Mouse (Mus musculus): ENCODE data around the gene Aes. TPM values are rescaled to one million over a fixed set of nuclear protein-coding genes. Genes with fewer than 3 reads are reported as not detected.

Gene Aes
- polyA plus RNA-seq, 1 experiment: 148 TPM

DNA sequence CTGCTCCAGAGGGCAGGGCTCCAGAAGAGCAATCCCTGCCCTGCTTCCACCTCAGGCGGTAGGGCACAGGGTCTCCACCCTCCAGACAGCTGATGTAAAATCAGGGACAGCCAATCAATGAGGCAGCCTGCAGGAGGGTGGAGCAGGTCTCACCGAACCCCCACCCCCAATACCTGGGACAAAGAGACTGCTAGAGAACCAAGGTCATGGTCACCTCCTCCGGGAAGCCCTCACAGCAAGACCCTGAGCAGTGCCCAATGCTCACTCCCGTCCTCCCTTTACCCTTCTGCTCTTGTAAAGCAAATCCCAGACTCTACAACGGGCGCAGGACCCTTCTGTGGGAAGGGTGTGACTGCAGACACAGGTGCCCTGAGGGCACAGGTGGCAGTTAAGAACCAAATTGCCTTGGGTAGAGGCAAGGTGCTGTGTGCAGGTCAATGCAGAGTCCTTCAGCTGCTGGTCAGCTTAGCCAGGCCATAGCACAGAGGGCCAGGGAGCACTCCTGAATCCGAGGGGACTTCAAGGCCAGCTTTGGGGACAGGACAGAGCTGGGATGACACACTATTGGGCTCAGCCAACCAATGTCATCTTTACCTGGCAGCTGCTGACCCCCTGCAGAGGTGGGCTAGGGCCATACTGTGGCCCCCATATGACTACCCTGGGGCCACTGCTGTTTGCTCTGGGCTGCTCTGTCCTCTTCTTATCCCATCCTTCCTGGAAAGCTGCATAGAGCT lies 16.4 kb upstream of the Aes start:
- peaks cover 6% of the 10 kb centered on the region for H3K4me1 ChIP-seq (ENCODE audit: control insufficient read depth, insufficient read depth, low read length)
- no peak overlapping the region for H3K27ac ChIP-seq (ENCODE audit: insufficient read depth, low read length)
- H3K4me3 ChIP-seq (ENCODE audit: low read depth, low read length): peak overlapping the region; percentile 21
- H3K36me3 ChIP-seq (ENCODE audit: control insufficient read depth, insufficient read depth, low read length, poor library complexity, severe bottlenecking): no peaks in the 10 kb centered on the region
- no peaks in the 10 kb centered on the region for H3K27me3 ChIP-seq (ENCODE audit: control insufficient read depth, insufficient read depth, low read length, poor library complexity, severe bottlenecking)
- no peak for TF ChIP-seq POLR2A (IDR thresholded peaks at IDR 0.05; ENCODE audit: insufficient read depth, low read length)
- TF ChIP-seq CTCF (IDR thresholded peaks at IDR 0.05; ENCODE audit: low read depth, low read length): no peak
- no peak; the same call in 1 of the 2 replicates for TF ChIP-seq EP300 (IDR thresholded peaks at IDR 0.05; ENCODE audit: insufficient read depth, low read depth, low read length)
- H3K9me3 ChIP-seq (replicated peaks; ENCODE audit: control insufficient read depth, insufficient read depth, low read length, poor library complexity, severe bottlenecking): no peaks in the 10 kb centered on the region
- no peak overlapping the region for H3K9ac ChIP-seq (ENCODE audit: low read depth, poor library complexity, severe bottlenecking)

DNA sequence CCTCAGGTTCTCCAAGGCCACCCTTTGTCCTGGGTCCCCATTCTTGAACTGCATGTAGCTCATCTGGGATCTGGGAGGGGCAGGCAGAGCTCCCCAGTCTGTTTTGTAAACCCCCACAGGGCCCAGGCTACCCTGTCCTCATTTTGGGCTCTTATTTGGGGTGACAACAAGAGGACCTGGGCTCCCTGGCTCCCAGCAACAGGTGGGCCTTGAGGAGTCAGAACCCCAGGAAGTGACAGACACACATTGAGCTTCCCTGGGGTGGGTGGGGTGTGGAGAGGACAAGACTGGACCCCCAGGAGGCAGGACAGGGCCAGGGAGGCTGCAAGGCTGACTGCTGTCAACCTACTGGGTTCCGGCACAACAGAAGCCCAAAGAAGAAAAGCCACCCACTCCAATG lies 15.7 kb upstream of the Aes start:
- H3K4me3 ChIP-seq (ENCODE audit: low read depth, low read length): 0 out of 2 replicates have a peak overlapping the region, but pooled peaks have one; percentile 6
- H3K4me1 ChIP-seq (ENCODE audit: control insufficient read depth, insufficient read depth, low read length): peaks cover 6% of the 10 kb centered on the region
- H3K27me3 ChIP-seq (ENCODE audit: control insufficient read depth, insufficient read depth, low read length, poor library complexity, severe bottlenecking): no peaks in the 10 kb centered on the region
- TF ChIP-seq CTCF (IDR thresholded peaks at IDR 0.05; ENCODE audit: low read depth, low read length) (no peak), EP300 (IDR thresholded peaks at IDR 0.05; ENCODE audit: insufficient read depth, low read depth, low read length) (no peak), POLR2A (IDR thresholded peaks at IDR 0.05; ENCODE audit: insufficient read depth, low read length) (no peak)
- no peaks in the 10 kb centered on the region for H3K36me3 ChIP-seq (ENCODE audit: control insufficient read depth, insufficient read depth, low read length, poor library complexity, severe bottlenecking)
- no peaks in the 10 kb centered on the region for H3K9me3 ChIP-seq (replicated peaks; ENCODE audit: control insufficient read depth, insufficient read depth, low read length, poor library complexity, severe bottlenecking)
- peak overlapping the region; percentile 83 for H3K9ac ChIP-seq (ENCODE audit: low read depth, poor library complexity, severe bottlenecking)
- no peak overlapping the region for H3K27ac ChIP-seq (ENCODE audit: insufficient read depth, low read length)

DNA sequence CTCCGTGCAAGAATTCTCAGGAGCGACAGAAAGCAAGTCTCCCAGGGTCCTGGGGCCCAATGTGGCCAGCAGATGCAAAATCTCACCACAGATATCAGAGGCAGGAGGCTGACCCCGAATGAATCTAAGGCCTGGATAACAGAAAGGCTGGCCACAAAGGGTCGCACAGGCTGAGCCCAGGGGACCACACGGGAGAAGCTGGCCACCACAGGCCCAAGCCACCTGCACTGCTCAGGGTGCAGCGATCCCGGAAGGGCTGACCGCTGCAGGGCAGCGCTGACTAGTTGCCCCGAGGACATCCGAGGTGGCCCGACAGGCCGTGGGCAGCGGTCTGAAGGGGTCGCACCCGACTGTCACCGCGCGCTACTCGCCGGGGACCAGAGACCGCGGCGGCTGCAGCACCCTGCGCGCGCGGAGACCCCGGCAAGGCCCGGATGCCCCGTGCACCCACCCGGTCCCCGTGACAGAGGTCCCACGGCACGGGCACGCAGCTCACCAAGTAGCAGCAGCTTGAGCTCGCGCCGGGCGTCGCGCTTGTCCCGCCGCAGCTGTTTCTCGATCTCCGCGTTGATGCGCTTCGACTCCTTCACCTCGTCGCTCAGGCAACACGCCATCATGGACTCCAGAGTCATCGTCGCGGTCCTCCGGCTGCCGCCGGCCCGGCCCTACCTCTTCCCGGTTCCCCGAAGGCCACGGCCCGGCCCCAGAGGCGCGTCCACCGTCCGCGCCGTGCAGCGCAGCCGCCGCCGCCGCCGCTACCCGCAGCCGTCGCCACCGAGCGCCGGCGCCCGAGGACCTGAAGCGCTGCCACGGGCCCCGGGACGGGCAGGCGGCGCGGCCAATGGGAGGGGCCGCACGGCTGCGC lies 14.8 kb upstream of the Aes start:
- no peaks in the 10 kb centered on the region for H3K9me3 ChIP-seq (replicated peaks; ENCODE audit: control insufficient read depth, insufficient read depth, low read length, poor library complexity, severe bottlenecking)
- H3K36me3 ChIP-seq (ENCODE audit: control insufficient read depth, insufficient read depth, low read length, poor library complexity, severe bottlenecking): no peaks in the 10 kb centered on the region
- H3K9ac ChIP-seq (ENCODE audit: low read depth, poor library complexity, severe bottlenecking): peak overlapping the region; percentile 83
- no peak overlapping the region for H3K27ac ChIP-seq (ENCODE audit: insufficient read depth, low read length)
- peak overlapping the region; percentile 85 for H3K4me3 ChIP-seq (ENCODE audit: low read depth, low read length)
- TF ChIP-seq EP300 (IDR thresholded peaks at IDR 0.05; ENCODE audit: insufficient read depth, low read depth, low read length) (no peak), POLR2A (IDR thresholded peaks at IDR 0.05; ENCODE audit: insufficient read depth, low read length) (no peak), CTCF (IDR thresholded peaks at IDR 0.05; ENCODE audit: low read depth, low read length) (no peak)
- peaks cover 6% of the 10 kb centered on the region for H3K4me1 ChIP-seq (ENCODE audit: control insufficient read depth, insufficient read depth, low read length)
- H3K27me3 ChIP-seq (ENCODE audit: control insufficient read depth, insufficient read depth, low read length, poor library complexity, severe bottlenecking): no peaks in the 10 kb centered on the region

DNA sequence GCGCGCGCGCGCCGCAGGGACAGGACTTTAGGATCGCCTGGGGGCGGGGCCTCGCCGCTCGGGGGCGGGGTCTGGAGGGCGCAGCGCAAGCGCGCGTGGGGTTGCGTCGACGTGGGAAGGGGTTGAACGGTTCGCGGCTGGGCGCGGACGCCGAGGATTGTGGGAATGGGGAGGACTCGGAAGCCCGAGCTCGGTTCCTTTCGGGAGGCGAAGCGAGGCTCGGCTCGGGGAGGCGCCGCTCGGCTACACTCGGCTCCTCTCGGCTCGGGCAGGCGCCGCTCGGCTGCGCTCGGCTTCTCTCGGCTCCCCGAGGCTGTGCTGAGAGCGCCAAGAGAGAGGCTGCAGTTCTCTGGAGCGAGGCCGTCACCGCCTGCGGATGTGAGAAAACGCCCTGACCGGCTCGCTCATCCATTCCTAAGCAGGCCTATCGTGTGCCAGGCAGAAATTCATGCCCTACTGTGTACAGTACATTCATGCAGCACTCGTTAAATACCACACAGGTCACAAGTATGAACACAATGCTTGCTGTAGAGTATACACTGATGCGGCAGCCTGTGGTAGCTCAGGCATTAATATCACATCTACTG lies 14.0 kb upstream of the Aes start, which contains the start of gene Gna11:
Gene Gna11, minus strand, starts transcription at position 30 of the 587 bp plus-strand sequence.
- Histone ChIP-seq H3K27me3 (ENCODE audit: control insufficient read depth, insufficient read depth, low read length, poor library complexity, severe bottlenecking) (no peaks in the 10 kb centered on the region), H3K27ac (ENCODE audit: insufficient read depth, low read length) (no peak within 1 kb of the TSS), H3K9ac (ENCODE audit: low read depth, poor library complexity, severe bottlenecking) (peak within 1 kb of the TSS; percentile 83), H3K4me1 (ENCODE audit: control insufficient read depth, insufficient read depth, low read length) (peaks cover 6% of the 10 kb centered on the region), H3K9me3 (replicated peaks; ENCODE audit: control insufficient read depth, insufficient read depth, low read length, poor library complexity, severe bottlenecking) (no peaks in the 10 kb centered on the region), H3K4me3 (ENCODE audit: low read depth, low read length) (peak within 1 kb of the TSS; percentile 85), H3K36me3 (ENCODE audit: control insufficient read depth, insufficient read depth, low read length, poor library complexity, severe bottlenecking) (no peaks in the 10 kb centered on the region)
- TF ChIP-seq EP300 (IDR thresholded peaks at IDR 0.05; ENCODE audit: insufficient read depth, low read depth, low read length) (no peak), POLR2A (IDR thresholded peaks at IDR 0.05; ENCODE audit: insufficient read depth, low read length) (peak; percentile 73)

DNA sequence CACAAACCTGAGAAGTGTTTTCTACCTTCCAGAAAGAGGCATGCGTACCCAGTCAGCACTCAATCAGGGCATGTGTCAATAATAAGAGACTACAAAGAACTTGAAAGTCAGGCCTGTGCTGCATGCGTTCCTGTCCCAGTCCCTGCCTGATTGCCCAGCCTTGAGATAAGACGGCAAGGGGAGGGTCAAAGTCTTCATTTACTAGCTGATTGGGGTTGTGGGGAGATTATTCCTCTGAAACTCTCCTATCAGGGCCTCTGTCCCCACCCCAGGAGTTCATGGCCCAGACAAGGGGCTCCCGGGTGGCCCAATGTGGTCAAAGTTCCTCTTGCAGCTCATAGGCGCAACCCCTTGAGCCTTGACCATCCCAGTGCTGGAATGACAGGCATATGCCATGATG lies 13.0 kb upstream of the Aes start:
- H3K9ac ChIP-seq (ENCODE audit: low read depth, poor library complexity, severe bottlenecking): no peak overlapping the region
- TF ChIP-seq POLR2A (IDR thresholded peaks at IDR 0.05; ENCODE audit: insufficient read depth, low read length) (no peak), CTCF (IDR thresholded peaks at IDR 0.05; ENCODE audit: low read depth, low read length) (no peak), EP300 (IDR thresholded peaks at IDR 0.05; ENCODE audit: insufficient read depth, low read depth, low read length) (no peak)

More for the DNA sequence above, 13.0 kb upstream of the Aes start:
- H3K4me1 ChIP-seq (ENCODE audit: control insufficient read depth, insufficient read depth, low read length): peaks cover 6% of the 10 kb centered on the region
- H3K4me3 ChIP-seq (ENCODE audit: low read depth, low read length): no peak overlapping the region
- H3K9me3 ChIP-seq (replicated peaks; ENCODE audit: control insufficient read depth, insufficient read depth, low read length, poor library complexity, severe bottlenecking): no peaks in the 10 kb centered on the region
- H3K27me3 ChIP-seq (ENCODE audit: control insufficient read depth, insufficient read depth, low read length, poor library complexity, severe bottlenecking): no peaks in the 10 kb centered on the region
- H3K36me3 ChIP-seq (ENCODE audit: control insufficient read depth, insufficient read depth, low read length, poor library complexity, severe bottlenecking): no peaks in the 10 kb centered on the region
- H3K27ac ChIP-seq (ENCODE audit: insufficient read depth, low read length): no peak overlapping the region

All from ES-Bruce4 (cell line).